Mouse (Mus musculus): ENCODE measurements around the gene Bdkrb1. TPM values are rescaled to one million over a fixed set of nuclear protein-coding genes. Genes with fewer than 3 reads are reported as not detected.

Gene Bdkrb1
- total RNA-seq (2015) (not detected in 2 replicates), total RNA-seq (2017) (not detected in 2 replicates)

GRCm38 (mm10) chr12:105602581-105603210 lies at the start of gene Bdkrb1:
Bdkrb1 (plus strand) TSS chr12:105603085.
- no peak for ATAC-seq (replicated peaks; ENCODE audit: poor library complexity)

DNA sequence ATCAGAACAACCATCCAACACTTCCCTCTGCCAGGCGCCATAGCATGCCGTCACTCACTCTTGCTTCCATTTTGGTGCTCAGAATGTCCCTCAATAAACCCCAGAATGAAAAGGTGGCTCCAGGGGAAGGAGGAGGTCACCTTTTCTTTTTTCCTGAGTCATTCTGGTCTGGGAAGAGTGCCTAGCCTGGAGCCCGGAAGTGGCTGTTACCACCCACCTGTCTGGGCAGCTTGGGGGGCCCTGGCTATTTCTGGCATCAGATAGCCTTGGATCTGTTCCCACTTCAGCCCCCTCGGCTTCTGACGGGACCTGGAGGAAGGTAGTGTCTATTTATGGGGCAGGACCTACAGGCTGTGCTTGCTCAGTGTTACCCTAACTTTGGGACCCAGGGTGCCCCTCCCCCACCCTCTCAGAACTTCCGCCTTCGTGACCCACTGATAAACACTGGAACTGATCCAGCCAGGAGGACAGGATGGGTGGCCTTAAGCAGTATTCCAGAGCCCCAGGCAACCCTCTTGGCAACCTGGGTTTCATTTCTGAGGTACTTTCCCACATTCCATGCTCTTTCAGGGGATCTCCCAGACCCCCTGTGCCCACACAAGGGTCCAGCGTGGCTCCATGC lies 48.6 kb upstream of the Bdkrb1 start:
- no peak for ATAC-seq (replicated peaks; ENCODE audit: poor library complexity)

DNA sequence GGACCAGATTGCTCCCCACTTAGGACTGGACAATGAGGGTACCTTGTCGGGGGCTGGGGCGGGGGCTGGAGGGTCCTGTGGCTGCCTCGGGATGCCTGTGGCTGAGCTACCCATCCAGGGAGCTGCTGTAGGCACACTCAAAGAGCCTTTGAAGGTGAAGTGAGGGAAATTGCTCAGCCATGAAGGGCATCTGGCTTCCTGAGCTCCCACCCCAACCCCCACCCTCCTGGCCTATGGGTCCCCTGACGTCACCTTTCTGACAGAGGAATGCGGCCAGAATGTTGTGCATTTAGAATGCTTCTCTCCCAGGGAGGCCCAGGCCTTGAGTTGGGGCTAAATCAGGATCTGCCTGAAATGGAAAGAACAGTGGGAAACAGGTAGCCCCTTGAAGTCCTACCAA lies 47.7 kb upstream of the Bdkrb1 start:
- ATAC-seq (replicated peaks; ENCODE audit: poor library complexity), result no peak

GRCm38 (mm10) chr12:105557250-105557925 lies 45.5 kb upstream of the Bdkrb1 start:
- no peak for ATAC-seq (replicated peaks; ENCODE audit: poor library complexity)

GRCm38 (mm10) chr12:105561007-105561534 lies 41.8 kb upstream of the Bdkrb1 start:
- ATAC-seq (replicated peaks; ENCODE audit: poor library complexity), result no peak

DNA sequence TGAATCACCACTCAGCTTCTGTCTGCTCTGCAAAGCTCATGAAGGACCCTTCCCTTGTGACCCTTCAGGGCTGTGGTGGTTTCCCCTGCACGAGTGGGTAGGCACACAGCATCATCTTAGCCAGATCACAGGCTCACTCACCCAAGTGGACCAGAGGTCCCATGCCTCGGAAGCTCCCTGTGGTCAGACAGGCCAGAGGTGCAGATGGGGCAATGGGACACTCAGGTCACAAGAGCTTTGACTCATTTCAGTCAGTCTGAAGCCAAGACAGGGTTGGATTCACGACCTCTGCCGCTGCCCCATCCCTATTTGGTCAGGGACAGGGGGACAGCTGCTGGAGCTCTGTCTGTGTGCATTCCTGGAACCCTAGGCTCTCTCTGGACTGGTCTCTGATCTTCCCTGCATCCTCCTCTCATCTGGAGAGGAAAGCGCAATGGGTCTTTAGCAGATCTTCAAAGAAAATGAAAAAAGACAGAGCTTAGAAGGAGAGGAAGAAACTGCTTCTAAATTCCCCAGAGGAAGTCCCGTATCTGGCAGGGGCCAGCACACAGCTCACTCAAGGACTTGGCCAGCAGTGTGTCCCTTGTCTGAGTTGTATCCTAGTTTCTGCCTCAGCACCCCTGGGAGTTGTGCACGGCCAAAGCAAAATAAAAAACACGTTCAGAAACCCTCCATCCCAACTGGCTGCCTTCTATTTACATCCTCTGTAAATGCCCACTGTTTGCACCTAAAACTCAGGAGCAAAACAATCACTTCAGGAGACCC lies 40.6 kb upstream of the Bdkrb1 start:
- no peak for ATAC-seq (replicated peaks; ENCODE audit: poor library complexity)

GRCm38 (mm10) chr12:105562936-105563680 lies 39.8 kb upstream of the Bdkrb1 start, which contains the start of gene Bdkrb2:
Bdkrb2 (plus strand) TSS chr12:105563226.
- ATAC-seq (replicated peaks; ENCODE audit: poor library complexity), result 0 out of 2 replicates have a peak, but pooled peaks have one; percentile 21

- ATAC-seq (replicated peaks; ENCODE audit: poor library complexity), result no peak
Measured at GRCm38 (mm10) chr12:105563726-105564275, 39.1 kb upstream of the Bdkrb1 start.

DNA sequence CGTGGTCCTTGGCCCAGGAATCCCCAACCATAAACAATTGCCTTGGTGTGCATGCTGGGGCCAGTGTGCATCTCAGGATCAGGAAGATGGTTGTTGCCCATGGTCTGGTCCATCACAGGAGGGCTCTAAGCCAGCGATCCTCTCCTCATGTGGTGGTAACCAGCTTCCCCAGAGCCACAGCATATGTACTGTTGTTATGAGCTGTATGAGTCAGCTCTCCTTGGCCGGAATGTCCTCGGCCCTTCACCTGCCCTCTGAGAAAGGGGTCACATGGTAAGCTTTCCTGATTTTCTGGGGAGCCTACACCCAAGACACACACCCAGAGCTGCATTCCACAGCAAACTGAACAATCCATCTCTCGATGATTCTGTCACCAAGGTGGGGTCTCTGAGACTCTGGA lies 37.7 kb upstream of the Bdkrb1 start:
- ATAC-seq (replicated peaks; ENCODE audit: poor library complexity), result no peak

GRCm38 (mm10) chr12:105571867-105572266 lies 31.0 kb upstream of the Bdkrb1 start:
- no peak for ATAC-seq (replicated peaks; ENCODE audit: poor library complexity)

DNA sequence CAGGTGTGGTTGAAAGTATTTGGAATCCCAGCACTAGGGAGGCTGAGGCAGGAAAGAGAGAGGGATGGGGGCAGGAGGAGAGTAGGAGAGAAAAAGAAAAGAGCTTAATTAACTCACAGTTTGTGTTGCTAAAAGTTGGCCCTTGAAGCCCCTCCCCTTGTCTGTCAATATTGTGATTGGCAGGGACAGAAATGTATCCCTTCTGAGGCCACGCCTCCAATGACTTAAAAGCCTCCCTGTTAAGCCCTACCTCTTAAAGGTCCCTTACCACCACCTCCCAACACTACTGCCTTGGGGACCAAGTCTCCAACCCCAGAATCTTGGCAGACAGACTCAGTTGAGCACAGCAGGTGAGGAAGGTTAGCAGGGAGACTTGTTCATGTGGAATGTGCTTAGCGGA lies 30.3 kb upstream of the Bdkrb1 start:
- 0 out of 2 replicates have a peak, but pooled peaks have one; percentile 29 for ATAC-seq (replicated peaks; ENCODE audit: poor library complexity)

- no peak for ATAC-seq (replicated peaks; ENCODE audit: poor library complexity)
Measured at GRCm38 (mm10) chr12:105574356-105574755, 28.5 kb upstream of the Bdkrb1 start.

GRCm38 (mm10) chr12:105580490-105580889 lies 22.4 kb upstream of the Bdkrb1 start:
- ATAC-seq (replicated peaks; ENCODE audit: poor library complexity), result no peak

DNA sequence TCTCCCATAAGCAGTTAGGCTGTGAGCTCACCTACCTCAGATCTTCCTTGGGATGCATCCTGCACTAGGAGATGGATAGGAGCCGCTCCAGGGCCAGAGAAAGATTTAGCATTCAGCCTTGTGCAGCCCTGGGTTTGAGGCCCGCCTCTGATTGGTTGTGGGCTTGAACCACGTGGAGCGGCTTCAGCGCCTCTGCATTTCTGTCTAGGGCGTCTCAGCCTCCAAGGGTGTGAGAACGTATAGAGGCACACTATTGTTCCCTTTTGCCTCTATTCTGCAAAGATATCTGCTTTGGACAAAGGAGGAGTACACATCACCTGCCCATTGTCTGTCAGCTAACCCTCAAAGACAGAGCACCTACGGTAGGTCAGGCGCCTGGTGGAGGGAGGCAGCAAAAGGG lies 20.4 kb upstream of the Bdkrb1 start:
- no peak for ATAC-seq (replicated peaks; ENCODE audit: poor library complexity)

DNA sequence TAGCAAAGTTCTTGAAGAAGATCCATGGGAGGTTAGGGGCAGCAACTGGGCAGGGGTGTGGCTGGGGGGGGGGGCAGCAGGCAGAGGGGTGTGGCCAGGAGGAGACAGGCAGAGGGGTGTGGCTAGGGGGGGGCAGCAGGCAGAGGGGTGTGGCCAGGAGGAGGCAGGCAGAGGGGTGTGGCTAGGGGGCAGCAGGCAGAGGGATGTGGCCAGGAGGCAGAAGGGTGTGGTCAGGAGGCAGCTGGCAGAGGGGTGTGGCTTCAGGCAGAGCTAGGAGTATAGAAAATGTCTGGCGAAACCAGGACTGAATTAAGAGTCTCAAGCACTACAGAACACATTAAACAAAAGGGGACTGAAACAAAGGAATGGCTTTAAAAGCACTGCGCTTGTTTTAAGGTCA lies 19.4 kb upstream of the Bdkrb1 start:
- ATAC-seq (replicated peaks; ENCODE audit: poor library complexity), result peak; percentile 96

- ATAC-seq (replicated peaks; ENCODE audit: poor library complexity), result peak; percentile 72
Measured at GRCm38 (mm10) chr12:105584851-105585250, 18.0 kb upstream of the Bdkrb1 start.

DNA sequence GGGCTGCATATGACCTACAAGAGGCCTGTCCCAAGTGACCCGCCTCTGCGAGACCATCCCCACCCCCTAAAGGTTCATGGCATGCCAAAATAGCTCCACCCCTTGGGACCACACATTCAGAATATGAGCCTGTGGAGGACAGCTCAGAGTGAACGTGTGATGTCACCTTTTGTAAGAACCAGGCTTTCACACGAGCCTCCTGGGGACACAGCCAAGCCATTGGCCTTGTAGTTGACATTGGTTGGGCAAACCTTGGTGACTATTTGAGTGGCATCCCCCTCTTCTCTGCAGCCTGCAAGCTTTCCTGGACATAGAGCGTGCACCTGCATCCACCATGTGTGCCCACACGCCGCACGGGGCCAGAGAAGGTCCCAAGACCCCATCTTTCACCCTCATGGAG lies 15.4 kb upstream of the Bdkrb1 start:
- no peak for ATAC-seq (replicated peaks; ENCODE audit: poor library complexity)

GRCm38 (mm10) chr12:105590786-105591185 lies 12.1 kb upstream of the Bdkrb1 start:
- ATAC-seq (replicated peaks; ENCODE audit: poor library complexity), result no peak

DNA sequence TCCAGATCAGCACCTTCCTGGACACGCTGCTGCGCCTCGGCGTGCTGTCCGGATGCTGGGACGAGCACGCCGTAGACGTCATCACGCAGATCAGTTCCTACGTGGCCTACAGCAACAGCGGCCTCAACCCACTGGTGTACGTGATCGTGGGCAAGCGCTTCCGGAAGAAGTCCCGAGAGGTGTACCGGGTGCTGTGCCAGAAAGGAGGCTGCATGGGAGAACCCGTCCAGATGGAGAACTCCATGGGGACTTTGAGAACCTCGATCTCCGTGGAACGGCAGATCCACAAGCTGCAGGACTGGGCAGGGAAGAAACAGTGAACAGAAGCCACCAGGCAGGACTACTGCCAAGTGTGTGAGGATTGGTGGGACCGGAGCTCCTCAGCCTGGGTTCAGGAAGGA lies 10.5 kb upstream of the Bdkrb1 start:
- no peak for ATAC-seq (replicated peaks; ENCODE audit: poor library complexity)

DNA sequence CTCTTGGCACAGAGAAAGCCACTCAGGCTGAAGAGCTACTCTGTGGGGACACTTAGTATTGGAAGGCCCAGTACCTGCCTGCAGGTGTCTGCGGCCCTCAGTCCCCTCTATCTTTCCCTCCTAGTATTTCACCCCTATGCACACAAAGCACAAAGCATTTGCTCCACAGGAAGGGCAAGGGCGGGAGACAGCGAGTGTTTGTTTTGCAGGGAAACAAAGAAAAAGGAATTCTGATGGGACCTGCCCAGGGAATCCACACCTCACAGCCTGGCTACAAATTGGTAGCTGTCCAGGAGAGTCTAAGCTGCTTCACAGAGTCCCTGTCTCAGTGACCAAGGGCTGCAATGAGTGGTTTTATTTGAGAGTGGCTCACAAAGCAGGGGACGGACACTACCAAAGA lies 9.4 kb upstream of the Bdkrb1 start:
- no peak for ATAC-seq (replicated peaks; ENCODE audit: poor library complexity)

All from megakaryocyte progenitor cell, adult 5-6 weeks (primary cell).